Mouse (Mus musculus): ENCODE data around the gene Chmp4b. TPM values are rescaled to one million over a fixed set of nuclear protein-coding genes. Genes with fewer than 3 reads are reported as not detected.

Chmp4b gene
- polyA plus RNA-seq, 1 experiment from 2014 or later = 27.2 TPM

- Histone ChIP-seq H3K27me3 (no peaks in the 10 kb centered on the region), H3K4me1 (peaks cover 44% of the 10 kb centered on the region), H3K9ac (no peak overlapping the region), H3K9me3 (no peaks in the 10 kb centered on the region), H3K4me3 (no peak overlapping the region), H3K27ac (peak overlapping the region; percentile 15; the same call in 1 of the 2 replicates), H3K36me3 (no peaks in the 10 kb centered on the region), H3K4me2 (no peak overlapping the region)
- no peak for ATAC-seq (ENCODE audit: borderline replicate concordance, extremely low read depth, low FRiP score, low TSS enrichment)
- WGBS = 27% methylated on average over 2 of the region's 2 CpGs
Measured at GRCm38 (mm10) chr2:154731916-154732315, 80.4 kb downstream of the Chmp4b start.

GRCm38 (mm10) chr2:154732503-154733141, 81.1 kb downstream of the Chmp4b start:
- 0 out of 2 replicates have a peak overlapping the region, but pooled peaks have one; percentile 15 for H3K27ac ChIP-seq
- no peaks in the 10 kb centered on the region for H3K27me3 ChIP-seq
- no peak for ATAC-seq (ENCODE audit: borderline replicate concordance, extremely low read depth, low FRiP score, low TSS enrichment)
- H3K4me3 ChIP-seq = no peak overlapping the region
- peaks cover 40% of the 10 kb centered on the region for H3K4me1 ChIP-seq
- H3K4me2 ChIP-seq = no peak overlapping the region
- WGBS = 70% methylated on average over 9 of the region's 9 CpGs
- no peaks in the 10 kb centered on the region for H3K36me3 ChIP-seq
- H3K9ac ChIP-seq = no peak overlapping the region
- H3K9me3 ChIP-seq = no peaks in the 10 kb centered on the region

- no peak overlapping the region for H3K27ac ChIP-seq
- ATAC-seq (ENCODE audit: borderline replicate concordance, extremely low read depth, low FRiP score, low TSS enrichment) = no peak
- H3K9me3 ChIP-seq = no peaks in the 10 kb centered on the region
- no peaks in the 10 kb centered on the region for H3K36me3 ChIP-seq
- H3K27me3 ChIP-seq = no peaks in the 10 kb centered on the region
- peaks cover 23% of the 10 kb centered on the region for H3K4me1 ChIP-seq
- no peak overlapping the region for H3K4me2 ChIP-seq
- no peak overlapping the region for H3K9ac ChIP-seq
- 55% methylated on average over 9 of the region's 9 CpGs for WGBS
- no peak overlapping the region for H3K4me3 ChIP-seq
Measured at GRCm38 (mm10) chr2:154734977-154735376, 83.5 kb downstream of the Chmp4b start.

- no peak overlapping the region for H3K4me2 ChIP-seq
- no peaks in the 10 kb centered on the region for H3K36me3 ChIP-seq
- no peak overlapping the region for H3K27ac ChIP-seq
- H3K27me3 ChIP-seq = no peaks in the 10 kb centered on the region
- no peak overlapping the region for H3K9ac ChIP-seq
- 53% methylated on average over 7 of the region's 7 CpGs for WGBS
- H3K4me1 ChIP-seq = peaks cover 19% of the 10 kb centered on the region
- no peaks in the 10 kb centered on the region for H3K9me3 ChIP-seq
- ATAC-seq (ENCODE audit: borderline replicate concordance, extremely low read depth, low FRiP score, low TSS enrichment) = no peak
- no peak overlapping the region for H3K4me3 ChIP-seq
Measured at GRCm38 (mm10) chr2:154735416-154735815, 83.9 kb downstream of the Chmp4b start.

- no peak for ATAC-seq (ENCODE audit: borderline replicate concordance, extremely low read depth, low FRiP score, low TSS enrichment)
- 70% methylated on average over 7 of the region's 7 CpGs for WGBS
Measured at GRCm38 (mm10) chr2:154735986-154736385, 84.5 kb downstream of the Chmp4b start.

GRCm38 (mm10) chr2:154738621-154739020, 87.1 kb downstream of the Chmp4b start:
- Histone ChIP-seq H3K27me3 (no peaks in the 10 kb centered on the region), H3K27ac (no peak overlapping the region), H3K4me2 (no peak overlapping the region), H3K4me1 (no peaks in the 10 kb centered on the region), H3K4me3 (no peak overlapping the region), H3K36me3 (no peaks in the 10 kb centered on the region), H3K9ac (no peak overlapping the region), H3K9me3 (no peaks in the 10 kb centered on the region)
- ATAC-seq (ENCODE audit: borderline replicate concordance, extremely low read depth, low FRiP score, low TSS enrichment) = no peak
- 84% methylated on average over 5 of the region's 5 CpGs for WGBS

More at GRCm38 (mm10) chr2:154735986-154736385, 84.5 kb downstream of the Chmp4b start:
- Histone ChIP-seq H3K4me1 (peaks cover 16% of the 10 kb centered on the region), H3K27ac (no peak overlapping the region), H3K27me3 (no peaks in the 10 kb centered on the region), H3K4me3 (no peak overlapping the region), H3K36me3 (no peaks in the 10 kb centered on the region), H3K9me3 (no peaks in the 10 kb centered on the region), H3K9ac (no peak overlapping the region), H3K4me2 (no peak overlapping the region)

- Histone ChIP-seq H3K4me2 (no peak overlapping the region), H3K27ac (no peak overlapping the region), H3K27me3 (no peaks in the 10 kb centered on the region), H3K9me3 (no peaks in the 10 kb centered on the region), H3K36me3 (no peaks in the 10 kb centered on the region), H3K4me3 (no peak overlapping the region), H3K9ac (no peak overlapping the region), H3K4me1 (no peaks in the 10 kb centered on the region)
- ATAC-seq (ENCODE audit: borderline replicate concordance, extremely low read depth, low FRiP score, low TSS enrichment) = no peak
- WGBS = 66% methylated on average over 10 of the region's 10 CpGs
Measured at GRCm38 (mm10) chr2:154742911-154743819, 91.7 kb downstream of the Chmp4b start.

GRCm38 (mm10) chr2:154743915-154744314, 92.4 kb downstream of the Chmp4b start:
- Histone ChIP-seq H3K36me3 (no peaks in the 10 kb centered on the region), H3K27me3 (no peaks in the 10 kb centered on the region), H3K4me3 (no peak overlapping the region), H3K9me3 (no peaks in the 10 kb centered on the region), H3K4me1 (peaks cover under 1% of the 10 kb centered on the region), H3K4me2 (no peak overlapping the region), H3K27ac (no peak overlapping the region), H3K9ac (no peak overlapping the region)
- WGBS = 67% methylated on average over 4 of the region's 4 CpGs
- ATAC-seq (ENCODE audit: borderline replicate concordance, extremely low read depth, low FRiP score, low TSS enrichment) = no peak

Other genes with a start within 250 kb of the Chmp4b start
- 8.6 and 10.5 TPM in 2 replicates for gene Snta1, start 243.6 kb upstream of the Chmp4b start, polyA plus RNA-seq (2015; fragmentation: Nextera tagmentation; extraction: Ambion mirVana)
- gene Cbfa2t2, start 215.2 kb upstream of the Chmp4b start, polyA plus RNA-seq (2015; fragmentation: Nextera tagmentation; extraction: Ambion mirVana) = 33.6 and 37.6 TPM in 2 replicates
- 0.81 and 0.91 TPM in 2 replicates for gene 1700003F12Rik, start 104.6 kb upstream of the Chmp4b start, polyA plus RNA-seq (2015; fragmentation: Nextera tagmentation; extraction: Ambion mirVana)
- 0.20 and 0.22 TPM in 2 replicates for gene Actl10, start 99.9 kb upstream of the Chmp4b start, polyA plus RNA-seq (2015; fragmentation: Nextera tagmentation; extraction: Ambion mirVana)
- 2.1 and 2.9 TPM in 2 replicates for gene Necab3, start 92.8 kb upstream of the Chmp4b start, polyA plus RNA-seq (2015; fragmentation: Nextera tagmentation; extraction: Ambion mirVana)
- gene E2f1, start 81.8 kb upstream of the Chmp4b start, polyA plus RNA-seq (2015; fragmentation: Nextera tagmentation; extraction: Ambion mirVana) = 28.1 and 31.2 TPM in 2 replicates
- 26.4 and 29.1 TPM in 2 replicates for gene Pxmp4, start 48.0 kb upstream of the Chmp4b start, polyA plus RNA-seq (2015; fragmentation: Nextera tagmentation; extraction: Ambion mirVana)
- 1.0 TPM in 2 replicates for gene Zfp341, start 38.4 kb upstream of the Chmp4b start, polyA plus RNA-seq (2015; fragmentation: Nextera tagmentation; extraction: Ambion mirVana)
- not detected in 2 replicates for gene 4930519P11Rik, start 38.3 kb upstream of the Chmp4b start, polyA plus RNA-seq (2015; fragmentation: Nextera tagmentation; extraction: Ambion mirVana)
- not detected in 2 replicates for gene Gm14214, start 118.3 kb downstream of the Chmp4b start, polyA plus RNA-seq (2015; fragmentation: Nextera tagmentation; extraction: Ambion mirVana)
- 42.2 and 48.0 TPM in 2 replicates for gene Raly, start 139.4 kb downstream of the Chmp4b start, polyA plus RNA-seq (2015; fragmentation: Nextera tagmentation; extraction: Ambion mirVana)
- 0.24 TPM in 1 of 2 replicates, not detected in the other for gene a, start 139.7 kb downstream of the Chmp4b start, polyA plus RNA-seq (2015; fragmentation: Nextera tagmentation; extraction: Ambion mirVana)
- gene Eif2s2, start 241.2 kb downstream of the Chmp4b start, polyA plus RNA-seq (2015; fragmentation: Nextera tagmentation; extraction: Ambion mirVana) = 77.2 and 81.4 TPM in 2 replicates